Mouse (Mus musculus): ENCODE measurements at regions not wholly inside any gene's neighbourhood (a gene's known extent, or its start where the extent isn't known, plus 50 kb on each side); places are given as distances from the start of the nearest gene placed in this dataset.

DNA sequence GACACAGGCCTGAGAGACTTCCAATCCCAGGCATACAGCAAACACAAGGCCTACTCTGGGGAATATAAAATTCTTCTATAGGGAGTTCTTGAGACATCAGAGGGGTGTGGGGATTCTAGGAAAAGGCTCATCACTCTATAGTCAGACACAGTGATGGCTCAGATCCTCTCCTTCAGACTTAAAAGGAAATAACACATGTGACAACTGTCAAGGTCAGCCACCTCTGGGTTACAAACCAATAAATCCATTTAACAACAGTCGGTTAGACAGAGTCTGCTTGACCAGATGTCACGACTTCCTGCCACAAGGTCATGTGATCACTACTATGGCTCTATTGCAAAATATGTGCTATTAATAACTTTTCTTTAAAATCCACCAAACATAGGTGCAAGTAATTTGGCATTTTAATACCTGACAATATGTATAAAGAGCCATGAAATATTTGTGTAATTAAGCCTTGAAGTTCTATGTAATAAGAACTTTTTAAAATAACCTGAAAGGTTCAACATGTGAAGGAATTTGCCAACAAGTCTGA is 94.1 kb upstream of the Lpar1 start:
- no peak for ATAC-seq (ENCODE audit: low read depth)
- no peaks in the 10 kb centered on the region for H3K27me3 ChIP-seq
- H3K9ac ChIP-seq, result no peak overlapping the region
- no peak overlapping the region for H3K4me3 ChIP-seq
- H3K4me1 ChIP-seq (replicated peaks), result no peaks in the 10 kb centered on the region
- WGBS, result 52% methylated on average over 2 of the region's 2 CpGs
- H3K9me3 ChIP-seq, result no peaks in the 10 kb centered on the region
- no peaks in the 10 kb centered on the region for H3K36me3 ChIP-seq
- H3K27ac ChIP-seq (replicated peaks), result no peak overlapping the region
- no peak overlapping the region for H3K4me2 ChIP-seq

DNA sequence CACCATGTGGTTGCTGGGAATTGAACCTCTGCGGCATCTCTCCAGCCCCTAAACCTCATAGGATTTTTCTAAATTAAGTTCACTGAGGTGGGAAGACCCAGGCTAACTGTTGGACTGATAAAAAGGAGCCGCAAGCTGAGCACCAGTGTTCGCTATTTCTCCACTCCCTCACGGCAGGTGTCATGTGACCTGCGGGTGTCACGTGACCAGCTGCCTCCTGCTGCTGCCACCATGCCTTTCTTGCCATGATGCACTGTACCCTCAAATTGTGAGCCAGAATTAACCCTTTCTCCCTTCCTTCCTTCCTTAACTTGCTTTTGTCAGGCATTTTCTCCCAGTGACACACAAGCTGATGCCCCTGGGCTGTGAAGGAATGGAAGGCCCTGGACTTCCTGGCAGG is 93.1 kb upstream of the Lpar1 start:
- no peak overlapping the region for H3K4me2 ChIP-seq
- H3K36me3 ChIP-seq, result no peaks in the 10 kb centered on the region
- H3K9me3 ChIP-seq, result no peaks in the 10 kb centered on the region
- no peaks in the 10 kb centered on the region for H3K27me3 ChIP-seq
- no peak overlapping the region for H3K4me3 ChIP-seq
- no peak overlapping the region for H3K27ac ChIP-seq (replicated peaks)
- H3K9ac ChIP-seq, result no peak overlapping the region
- H3K4me1 ChIP-seq (replicated peaks), result no peaks in the 10 kb centered on the region
- WGBS, result 95% methylated on average over 6 of the region's 6 CpGs
- ATAC-seq (ENCODE audit: low read depth), result no peak

DNA sequence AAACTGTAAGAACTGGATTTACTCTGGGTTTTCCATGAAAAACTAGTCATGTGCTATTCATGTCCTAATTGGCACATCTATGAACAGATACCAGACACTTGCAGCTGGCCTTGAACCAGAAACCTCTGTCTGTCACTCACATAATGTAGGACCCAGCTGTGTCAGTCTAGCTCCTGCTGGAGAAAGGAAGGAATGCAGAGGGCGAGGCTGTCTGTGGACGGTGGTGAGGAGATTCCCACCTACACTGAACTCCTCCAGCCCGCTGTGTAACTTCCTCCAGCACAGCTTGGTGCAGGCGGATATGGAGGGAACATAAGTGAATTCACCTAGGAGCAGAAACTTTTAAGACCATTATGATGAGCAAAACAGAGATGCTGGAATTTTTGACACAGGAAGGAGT is 89.7 kb upstream of the Lpar1 start:
- Histone ChIP-seq H3K4me1 (replicated peaks) (no peaks in the 10 kb centered on the region), H3K4me2 (no peak overlapping the region), H3K9me3 (no peaks in the 10 kb centered on the region), H3K9ac (no peak overlapping the region), H3K36me3 (no peaks in the 10 kb centered on the region), H3K27ac (replicated peaks) (no peak overlapping the region), H3K27me3 (no peaks in the 10 kb centered on the region), H3K4me3 (no peak overlapping the region)
- WGBS, result 61% methylated on average over 4 of the region's 4 CpGs
- no peak for ATAC-seq (ENCODE audit: low read depth)

DNA sequence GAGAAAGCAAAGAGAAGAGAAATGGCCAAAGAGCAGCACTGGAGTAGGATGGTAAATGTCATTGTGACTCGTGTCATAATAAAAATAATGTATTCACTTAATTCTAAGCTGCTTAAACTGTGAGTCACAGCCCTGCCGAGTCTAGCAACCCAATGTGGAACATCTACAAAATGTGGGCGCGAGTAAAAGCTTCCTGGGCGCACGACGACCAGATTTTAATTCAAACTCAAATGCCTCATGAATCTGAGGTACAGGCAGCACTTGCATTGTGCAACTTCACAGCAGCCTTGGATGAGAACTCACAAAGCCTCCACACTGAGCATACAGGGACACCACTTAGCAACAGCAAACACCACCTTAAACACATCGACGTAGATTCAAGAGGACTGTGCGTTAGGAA is 88.5 kb upstream of the Lpar1 start:
- H3K9me3 ChIP-seq, result no peaks in the 10 kb centered on the region
- WGBS, result 90% methylated on average over 10 of the region's 10 CpGs
- H3K27ac ChIP-seq (replicated peaks), result no peak overlapping the region
- no peaks in the 10 kb centered on the region for H3K4me1 ChIP-seq (replicated peaks)
- no peaks in the 10 kb centered on the region for H3K27me3 ChIP-seq
- no peak overlapping the region for H3K9ac ChIP-seq
- no peaks in the 10 kb centered on the region for H3K36me3 ChIP-seq
- no peak for ATAC-seq (ENCODE audit: low read depth)
- no peak overlapping the region for H3K4me2 ChIP-seq
- H3K4me3 ChIP-seq, result no peak overlapping the region

DNA sequence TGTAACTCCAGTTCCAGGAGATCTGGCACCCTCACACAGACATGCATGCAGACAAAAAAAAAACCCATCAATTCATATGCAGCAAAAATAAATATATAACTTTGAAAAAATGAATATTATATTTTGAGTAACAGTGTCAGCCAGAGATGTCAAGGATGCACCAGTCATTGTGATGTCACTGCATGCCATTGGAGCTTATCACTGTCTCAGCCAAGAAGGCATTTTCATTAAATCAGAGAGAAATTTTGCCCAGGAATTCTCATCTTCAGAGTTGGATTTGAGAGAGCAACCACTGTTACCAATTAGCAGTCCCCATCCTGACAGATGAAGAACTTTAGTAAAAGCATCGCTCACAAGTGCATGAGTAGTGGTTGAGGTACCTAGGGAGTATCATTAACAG is 79.0 kb upstream of the Lpar1 start:
- Histone ChIP-seq H3K27me3 (no peaks in the 10 kb centered on the region), H3K4me3 (no peak overlapping the region), H3K27ac (replicated peaks) (no peak overlapping the region), H3K9me3 (no peaks in the 10 kb centered on the region; the same call in 1 of the 2 replicates), H3K4me2 (no peak overlapping the region), H3K4me1 (replicated peaks) (no peaks in the 10 kb centered on the region), H3K36me3 (no peaks in the 10 kb centered on the region), H3K9ac (no peak overlapping the region)
- no peak for ATAC-seq (ENCODE audit: low read depth)
- WGBS, result 76% methylated on average over 1 of the region's 1 CpGs

DNA sequence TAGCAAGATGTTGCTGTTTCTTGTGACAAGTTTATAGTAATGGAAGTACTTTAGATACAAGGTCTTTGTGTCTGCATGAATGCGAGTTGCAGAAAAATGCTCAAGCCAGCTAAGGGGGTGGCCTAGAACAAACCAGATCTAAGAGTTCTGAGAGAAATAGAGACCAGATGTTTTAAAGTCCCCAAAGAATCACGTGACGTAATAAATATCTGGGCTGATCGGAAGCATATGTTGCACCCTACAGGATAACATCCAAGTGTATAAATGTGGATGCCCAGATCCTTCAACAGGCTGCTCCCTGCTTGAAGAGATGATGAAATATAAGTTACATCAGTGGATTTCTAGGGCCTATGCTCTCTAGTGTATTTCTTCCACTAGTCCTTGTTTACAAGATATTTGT is 77.7 kb upstream of the Lpar1 start:
- ATAC-seq (ENCODE audit: low read depth), result no peak
- Histone ChIP-seq H3K27ac (replicated peaks) (no peak overlapping the region), H3K4me2 (no peak overlapping the region), H3K4me3 (no peak overlapping the region), H3K4me1 (replicated peaks) (no peaks in the 10 kb centered on the region), H3K36me3 (no peaks in the 10 kb centered on the region), H3K27me3 (no peaks in the 10 kb centered on the region), H3K9me3 (no peaks in the 10 kb centered on the region; the same call in 1 of the 2 replicates), H3K9ac (no peak overlapping the region)
- whole genome bisulfite sequencing, result 82% methylated on average over 4 of the region's 4 CpGs

DNA sequence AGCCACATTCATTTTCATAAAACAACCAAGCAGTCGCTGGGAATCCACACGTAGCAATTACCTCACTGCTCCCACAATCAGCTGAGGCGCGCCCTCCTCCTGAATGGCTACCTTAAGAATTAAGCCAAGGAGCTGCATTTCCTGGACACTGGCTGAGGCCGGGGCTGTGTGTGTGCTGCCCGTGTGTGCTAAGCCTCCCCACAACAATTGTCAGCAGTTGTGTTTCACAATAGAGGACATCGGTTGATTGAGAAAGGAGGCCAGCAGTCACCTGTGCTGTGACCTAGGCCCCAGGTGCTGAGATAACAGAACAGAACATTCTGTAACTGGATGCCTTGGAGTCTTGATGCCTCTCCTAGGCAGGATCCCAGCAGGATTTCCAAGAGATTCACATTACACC is 73.3 kb upstream of the Lpar1 start:
- Histone ChIP-seq H3K4me1 (replicated peaks) (no peaks in the 10 kb centered on the region), H3K4me3 (no peak overlapping the region), H3K36me3 (no peaks in the 10 kb centered on the region), H3K27ac (replicated peaks) (no peak overlapping the region), H3K27me3 (no peaks in the 10 kb centered on the region), H3K4me2 (no peak overlapping the region), H3K9me3 (peaks cover 5% of the 10 kb centered on the region; the same call in 1 of the 2 replicates), H3K9ac (no peak overlapping the region)
- no peak for ATAC-seq (ENCODE audit: low read depth)
- 67% methylated on average over 7 of the region's 7 CpGs for WGBS

DNA sequence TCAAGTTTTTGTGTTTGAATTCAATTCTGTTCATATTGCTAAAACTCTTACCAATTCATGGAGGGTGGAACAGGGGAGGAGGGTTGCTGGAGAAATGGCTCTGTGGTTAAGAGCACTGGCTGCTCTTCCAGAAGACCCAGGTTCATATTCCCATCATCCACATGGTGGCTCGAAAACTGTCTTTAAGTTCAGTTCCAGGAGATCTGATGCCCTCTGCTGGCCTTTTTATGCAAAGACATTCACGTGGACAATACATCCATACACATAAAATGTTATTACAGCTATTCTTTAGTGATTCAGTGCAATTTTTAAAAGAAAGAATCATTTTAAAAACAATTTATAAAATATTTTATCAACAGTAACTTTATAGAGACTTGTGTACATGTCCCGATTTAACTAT is 70.4 kb upstream of the Lpar1 start:
- no peaks in the 10 kb centered on the region for H3K36me3 ChIP-seq
- no peak overlapping the region for H3K27ac ChIP-seq (replicated peaks)
- ATAC-seq (ENCODE audit: low read depth), result no peak
- WGBS, result 81% methylated on average over 3 of the region's 3 CpGs
- H3K4me2 ChIP-seq, result no peak overlapping the region
- H3K9me3 ChIP-seq, result 0 out of 2 replicates have a peak, but pooled peaks cover 5% of the 10 kb centered on the region
- H3K9ac ChIP-seq, result no peak overlapping the region
- H3K4me3 ChIP-seq, result no peak overlapping the region
- H3K27me3 ChIP-seq, result no peaks in the 10 kb centered on the region
- H3K4me1 ChIP-seq (replicated peaks), result no peaks in the 10 kb centered on the region

DNA sequence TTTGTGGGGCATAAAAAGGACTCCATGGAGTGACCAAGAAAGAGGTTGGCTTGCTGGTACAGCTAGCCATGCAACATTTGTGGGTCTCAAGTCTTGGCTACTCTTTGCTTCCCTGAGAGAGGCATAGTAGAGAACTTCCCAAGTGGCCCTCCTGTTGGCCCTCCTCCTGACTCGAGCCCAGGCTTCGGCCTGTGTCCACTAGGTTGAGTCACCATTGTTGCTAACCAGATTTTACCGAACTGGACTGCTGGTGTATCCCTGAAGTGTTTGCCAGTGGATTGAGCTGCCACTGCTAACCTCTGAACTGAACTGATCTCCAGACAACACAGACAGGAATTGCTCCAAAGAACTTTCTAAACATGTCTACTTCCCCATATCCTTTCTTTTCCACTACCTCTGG is 66.9 kb upstream of the Lpar1 start:
- no peaks in the 10 kb centered on the region for H3K36me3 ChIP-seq
- 96% methylated on average over 3 of the region's 3 CpGs for WGBS
- H3K9me3 ChIP-seq, result 0 out of 2 replicates have a peak, but pooled peaks cover 5% of the 10 kb centered on the region
- no peak for ATAC-seq (ENCODE audit: low read depth)
- H3K27me3 ChIP-seq, result no peaks in the 10 kb centered on the region
- no peak overlapping the region for H3K9ac ChIP-seq
- H3K27ac ChIP-seq (replicated peaks), result no peak overlapping the region
- H3K4me2 ChIP-seq, result no peak overlapping the region
- H3K4me3 ChIP-seq, result no peak overlapping the region
- H3K4me1 ChIP-seq (replicated peaks), result no peaks in the 10 kb centered on the region

DNA sequence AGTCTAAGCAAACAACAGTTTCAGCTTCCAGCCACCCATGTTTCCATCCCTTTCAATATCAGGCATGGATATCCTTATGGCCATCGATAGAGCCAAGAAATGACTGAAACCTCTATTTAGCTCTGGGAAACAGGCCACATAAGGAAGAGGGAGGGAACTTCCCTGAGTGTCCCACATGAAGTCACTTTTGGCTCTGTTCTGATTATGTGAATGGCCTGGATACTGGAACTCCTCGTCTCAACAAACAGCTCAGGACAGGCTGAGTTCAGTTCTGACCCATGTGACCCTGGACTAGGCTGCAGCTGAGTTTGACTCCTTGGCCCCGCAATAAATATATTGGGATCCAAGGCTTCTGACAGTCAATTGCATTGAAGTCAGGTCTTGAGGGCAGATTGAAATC is 63.6 kb upstream of the Lpar1 start:
- Histone ChIP-seq H3K27me3 (no peaks in the 10 kb centered on the region), H3K9me3 (no peaks in the 10 kb centered on the region), H3K4me2 (no peak overlapping the region), H3K4me1 (replicated peaks) (no peaks in the 10 kb centered on the region), H3K4me3 (no peak overlapping the region), H3K9ac (no peak overlapping the region), H3K36me3 (no peaks in the 10 kb centered on the region), H3K27ac (replicated peaks) (no peak overlapping the region)
- WGBS, result 89% methylated on average over 3 of the region's 3 CpGs
- ATAC-seq (ENCODE audit: low read depth), result no peak

DNA sequence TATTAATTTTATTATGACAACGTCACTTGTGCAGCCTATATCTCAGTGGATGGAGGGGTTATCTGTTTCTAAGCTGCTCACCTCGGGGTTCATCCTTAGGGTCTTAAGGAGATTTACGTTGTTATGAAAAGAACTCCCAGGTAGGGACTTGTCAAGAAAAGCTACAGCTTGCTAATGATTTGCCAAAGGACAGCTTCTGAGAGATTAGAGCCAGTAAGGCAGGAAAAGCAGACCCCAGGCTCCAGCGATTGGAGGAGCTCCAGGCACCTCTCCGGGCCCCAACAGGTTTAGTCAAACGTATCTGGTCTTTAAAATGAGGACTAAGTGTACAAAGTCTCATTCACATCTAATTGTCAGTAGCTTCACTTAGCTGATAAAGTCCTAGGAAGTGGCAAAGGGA is 59.8 kb upstream of the Lpar1 start:
- ATAC-seq (ENCODE audit: low read depth), result no peak
- no peak overlapping the region for H3K9ac ChIP-seq
- H3K9me3 ChIP-seq, result no peaks in the 10 kb centered on the region
- H3K4me3 ChIP-seq, result no peak overlapping the region
- H3K27ac ChIP-seq (replicated peaks), result no peak overlapping the region
- H3K27me3 ChIP-seq, result no peaks in the 10 kb centered on the region
- no peaks in the 10 kb centered on the region for H3K4me1 ChIP-seq (replicated peaks)
- WGBS, result 74% methylated on average over 6 of the region's 6 CpGs
- no peaks in the 10 kb centered on the region for H3K36me3 ChIP-seq
- H3K4me2 ChIP-seq, result no peak overlapping the region

DNA sequence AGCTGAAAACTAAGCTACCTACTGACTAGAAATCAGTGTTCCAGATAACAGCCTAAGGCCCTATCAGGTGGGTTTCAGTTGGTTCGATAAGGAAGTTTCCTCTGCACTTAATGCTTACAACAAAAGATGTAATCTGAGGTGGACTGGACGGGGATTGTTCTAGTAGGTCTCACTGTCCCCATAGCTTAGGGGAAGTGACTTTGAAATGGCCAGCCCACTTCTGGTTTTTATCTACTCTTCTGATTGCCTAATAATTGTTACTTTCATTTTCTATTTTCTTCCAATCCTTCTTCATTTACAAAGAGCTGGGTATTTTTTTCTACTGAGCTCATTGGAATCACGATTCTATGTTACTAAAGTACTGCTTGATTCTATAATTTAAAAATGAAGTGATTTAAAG is 59.3 kb upstream of the Lpar1 start:
- H3K9ac ChIP-seq, result no peak overlapping the region
- whole genome bisulfite sequencing, result 89% methylated on average over 3 of the region's 3 CpGs
- no peak overlapping the region for H3K4me2 ChIP-seq
- no peaks in the 10 kb centered on the region for H3K9me3 ChIP-seq
- H3K27me3 ChIP-seq, result no peaks in the 10 kb centered on the region
- H3K36me3 ChIP-seq, result no peaks in the 10 kb centered on the region
- no peak overlapping the region for H3K4me3 ChIP-seq
- no peak for ATAC-seq (ENCODE audit: low read depth)
- H3K4me1 ChIP-seq (replicated peaks), result no peaks in the 10 kb centered on the region
- no peak overlapping the region for H3K27ac ChIP-seq (replicated peaks)

DNA sequence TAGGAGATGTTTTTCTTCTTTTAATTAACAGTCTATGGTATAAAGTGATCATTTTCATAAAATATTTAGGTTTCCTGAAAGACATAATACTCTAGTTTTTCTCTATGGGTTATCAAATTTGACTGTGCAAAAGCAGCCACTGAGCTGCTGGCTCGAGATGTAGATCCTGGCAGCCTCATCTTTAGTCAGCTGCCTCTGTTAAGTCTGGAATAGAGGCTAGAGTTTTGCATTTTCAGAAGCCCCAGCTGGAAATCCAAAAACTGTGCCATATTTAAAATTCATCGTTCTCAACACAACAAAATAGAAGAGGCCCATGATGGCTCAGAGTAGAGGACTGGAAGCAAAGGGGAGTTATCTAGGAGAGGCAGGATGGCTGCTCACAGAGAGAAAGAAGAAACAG is 53.8 kb upstream of the Lpar1 start:
- WGBS, result 88% methylated on average over 2 of the region's 2 CpGs
- H3K27ac ChIP-seq (replicated peaks), result no peak overlapping the region

More for the DNA sequence above, 53.8 kb upstream of the Lpar1 start:
- Histone ChIP-seq H3K9me3 (no peaks in the 10 kb centered on the region), H3K9ac (no peak overlapping the region), H3K36me3 (no peaks in the 10 kb centered on the region), H3K4me2 (no peak overlapping the region), H3K4me3 (no peak overlapping the region), H3K27me3 (no peaks in the 10 kb centered on the region), H3K4me1 (replicated peaks) (no peaks in the 10 kb centered on the region)
- ATAC-seq (ENCODE audit: low read depth), result no peak
